Mouse (Mus musculus): Measurements from ENCODE around the gene Mrrf. TPM values are rescaled to one million over a fixed set of nuclear protein-coding genes. Genes with fewer than 3 reads are reported as not detected.
A peak's percentile ranks its signal among the peaks of the same experiment; 100 is the strongest.
"Not testable (repeated sequence)": the region's sequence is repeated elsewhere in the genome, so short reads cannot be mapped to it uniquely, and the experiment has no call there.

The Mrrf gene
- total and polyA plus RNA-seq, 2 experiments from 2014 or later: 29.7 to 38.5 TPM

GRCm38 (mm10) chr2:36184192-36184591 lies 48.0 kb downstream of the Mrrf start:
- 78% methylated on average over 2 of the region's 2 CpGs for WGBS
- no peaks in the 10 kb centered on the region for H3K27me3 ChIP-seq (ENCODE audit: control insufficient read depth, insufficient read depth, low read length)
- 0 out of 2 replicates have a peak, but pooled peaks have one; percentile 39 for ATAC-seq (ENCODE audit: insufficient read depth, low read depth)

GRCm38 (mm10) chr2:36184876-36185275 lies 48.7 kb downstream of the Mrrf start:
- Histone ChIP-seq H3K9ac (replicated peaks; ENCODE audit: low read depth, low read length) (0 out of 2 replicates have a peak overlapping the region, but pooled peaks have one; percentile 15), H3K36me3 (replicated peaks; ENCODE audit: control insufficient read depth, insufficient read depth, low read length) (peaks cover 10% of the 10 kb centered on the region), H3K4me2 (ENCODE audit: low read depth, low read length) (no peak overlapping the region), H3K9me3 (replicated peaks; ENCODE audit: control insufficient read depth, low read length) (no peaks in the 10 kb centered on the region), H3K27me3 (ENCODE audit: control insufficient read depth, insufficient read depth, low read length) (no peaks in the 10 kb centered on the region), H3K4me1 (ENCODE audit: control insufficient read depth, insufficient read depth) (peaks cover 16% of the 10 kb centered on the region), H3K4me3 (ENCODE audit: low read depth, low read length) (no peak overlapping the region), H3K27ac (ENCODE audit: low read depth) (peak overlapping the region; percentile 89)
- TF ChIP-seq EP300 (IDR thresholded peaks at IDR 0.05; ENCODE audit: low read depth) (no peak), CTCF (IDR thresholded peaks at IDR 0.05; ENCODE audit: low read depth) (no peak)
- ATAC-seq (ENCODE audit: insufficient read depth, low read depth) (no peak), DNase-seq (ENCODE audit: low spot score) (no peak)
- WGBS: 66% methylated on average over 6 of the region's 6 CpGs

More at GRCm38 (mm10) chr2:36184192-36184591, 48.0 kb downstream of the Mrrf start:
- Histone ChIP-seq H3K4me3 (ENCODE audit: low read depth, low read length) (no peak overlapping the region), H3K36me3 (replicated peaks; ENCODE audit: control insufficient read depth, insufficient read depth, low read length) (peaks cover 16% of the 10 kb centered on the region), H3K4me1 (ENCODE audit: control insufficient read depth, insufficient read depth) (peaks cover 21% of the 10 kb centered on the region), H3K4me2 (ENCODE audit: low read depth, low read length) (no peak overlapping the region), H3K9me3 (replicated peaks; ENCODE audit: control insufficient read depth, low read length) (no peaks in the 10 kb centered on the region), H3K9ac (replicated peaks; ENCODE audit: low read depth, low read length) (no peak overlapping the region), H3K27ac (ENCODE audit: low read depth) (peak overlapping the region; percentile 89)
- DNase-seq (ENCODE audit: low spot score): no peak
- no peak for TF ChIP-seq EP300 (IDR thresholded peaks at IDR 0.05; ENCODE audit: low read depth)
- TF ChIP-seq CTCF (IDR thresholded peaks at IDR 0.05; ENCODE audit: low read depth): no peak

GRCm38 (mm10) chr2:36189200-36189599 lies 53.0 kb downstream of the Mrrf start:
- not testable (repeated sequence) for DNase-seq (ENCODE audit: low spot score); H3K4me3 ChIP-seq (ENCODE audit: low read depth, low read length); H3K27me3 ChIP-seq (ENCODE audit: control insufficient read depth, insufficient read depth, low read length); H3K9me3 ChIP-seq (replicated peaks; ENCODE audit: control insufficient read depth, low read length); H3K4me2 ChIP-seq (ENCODE audit: low read depth, low read length); H3K4me1 ChIP-seq (ENCODE audit: control insufficient read depth, insufficient read depth); H3K9ac ChIP-seq (replicated peaks; ENCODE audit: low read depth, low read length); H3K36me3 ChIP-seq (replicated peaks; ENCODE audit: control insufficient read depth, insufficient read depth, low read length)
- 55% methylated on average over 6 of the region's 6 CpGs for WGBS
- peak; percentile 66 for ATAC-seq (ENCODE audit: insufficient read depth, low read depth)
- H3K27ac ChIP-seq (ENCODE audit: low read depth): peak overlapping the region; percentile 74

GRCm38 (mm10) chr2:36191098-36191941 lies 55.1 kb downstream of the Mrrf start:
- no peak overlapping the region for H3K9ac ChIP-seq (replicated peaks; ENCODE audit: low read depth, low read length)
- H3K27ac ChIP-seq (ENCODE audit: low read depth): no peak overlapping the region
- whole genome bisulfite sequencing: 65% methylated on average over 12 of the region's 12 CpGs
- TF ChIP-seq EP300 (IDR thresholded peaks at IDR 0.05; ENCODE audit: low read depth) (no peak), CTCF (IDR thresholded peaks at IDR 0.05; ENCODE audit: low read depth) (no peak)
- no peaks in the 10 kb centered on the region for H3K9me3 ChIP-seq (replicated peaks; ENCODE audit: control insufficient read depth, low read length)
- H3K4me1 ChIP-seq (ENCODE audit: control insufficient read depth, insufficient read depth): peaks cover under 1% of the 10 kb centered on the region; the same call in 1 of the 2 replicates
- H3K27me3 ChIP-seq (ENCODE audit: control insufficient read depth, insufficient read depth, low read length): no peaks in the 10 kb centered on the region
- no peaks in the 10 kb centered on the region for H3K36me3 ChIP-seq (replicated peaks; ENCODE audit: control insufficient read depth, insufficient read depth, low read length)
- DNase-seq (ENCODE audit: low spot score) (no peak), ATAC-seq (ENCODE audit: insufficient read depth, low read depth) (no peak)
- no peak overlapping the region for H3K4me3 ChIP-seq (ENCODE audit: low read depth, low read length)
- no peak overlapping the region for H3K4me2 ChIP-seq (ENCODE audit: low read depth, low read length)

- WGBS: 48% methylated on average over 3 of the region's 3 CpGs
Observed at GRCm38 (mm10) chr2:36197021-36197420, 60.8 kb downstream of the Mrrf start.

More at GRCm38 (mm10) chr2:36197021-36197420, 60.8 kb downstream of the Mrrf start:
- Histone ChIP-seq H3K27me3 (ENCODE audit: control insufficient read depth, insufficient read depth, low read length) (0 out of 2 replicates have a peak, but pooled peaks cover 10% of the 10 kb centered on the region), H3K4me3 (ENCODE audit: low read depth, low read length) (no peak overlapping the region), H3K27ac (ENCODE audit: low read depth) (no peak overlapping the region), H3K9ac (replicated peaks; ENCODE audit: low read depth, low read length) (no peak overlapping the region), H3K4me1 (ENCODE audit: control insufficient read depth, insufficient read depth) (peaks cover 29% of the 10 kb centered on the region), H3K4me2 (ENCODE audit: low read depth, low read length) (no peak overlapping the region), H3K9me3 (replicated peaks; ENCODE audit: control insufficient read depth, low read length) (no peaks in the 10 kb centered on the region), H3K36me3 (replicated peaks; ENCODE audit: control insufficient read depth, insufficient read depth, low read length) (no peaks in the 10 kb centered on the region)
- ATAC-seq (ENCODE audit: insufficient read depth, low read depth): no peak
- TF ChIP-seq CTCF (IDR thresholded peaks at IDR 0.05; ENCODE audit: low read depth) (no peak), EP300 (IDR thresholded peaks at IDR 0.05; ENCODE audit: low read depth) (no peak)
- no peak for DNase-seq (ENCODE audit: low spot score)
